Mouse (Mus musculus) embryonic stem cell, embryonic (primary cell): ENCODE measurements around the gene Slc35e4.

ENCODE experiments used
- CTCF ChIA-PET, 4 experiments: fragments of 300-600 bp in 2 of 4; fragments of 350-600 bp in 2 of 4; sonication (Branson Sonifier 250); formaldehyde crosslinking; loops; one replicate each; lab custom pipeline; 2022; ENCODE audit warnings: inconsistent platforms in 2 of 4; lab: Charles Lee
- POLR2A ChIA-PET, 4 experiments: fragments of 300-600 bp in 2 of 4; fragments of 350-600 bp in 2 of 4; sonication (Branson Sonifier 250); formaldehyde crosslinking; loops; one replicate each; lab custom pipeline; 2022; ENCODE audit warnings: antibody characterized with exemption in 4 of 4, inconsistent platforms in 1 of 4; lab: Charles Lee

Gene Slc35e4

DNA sequence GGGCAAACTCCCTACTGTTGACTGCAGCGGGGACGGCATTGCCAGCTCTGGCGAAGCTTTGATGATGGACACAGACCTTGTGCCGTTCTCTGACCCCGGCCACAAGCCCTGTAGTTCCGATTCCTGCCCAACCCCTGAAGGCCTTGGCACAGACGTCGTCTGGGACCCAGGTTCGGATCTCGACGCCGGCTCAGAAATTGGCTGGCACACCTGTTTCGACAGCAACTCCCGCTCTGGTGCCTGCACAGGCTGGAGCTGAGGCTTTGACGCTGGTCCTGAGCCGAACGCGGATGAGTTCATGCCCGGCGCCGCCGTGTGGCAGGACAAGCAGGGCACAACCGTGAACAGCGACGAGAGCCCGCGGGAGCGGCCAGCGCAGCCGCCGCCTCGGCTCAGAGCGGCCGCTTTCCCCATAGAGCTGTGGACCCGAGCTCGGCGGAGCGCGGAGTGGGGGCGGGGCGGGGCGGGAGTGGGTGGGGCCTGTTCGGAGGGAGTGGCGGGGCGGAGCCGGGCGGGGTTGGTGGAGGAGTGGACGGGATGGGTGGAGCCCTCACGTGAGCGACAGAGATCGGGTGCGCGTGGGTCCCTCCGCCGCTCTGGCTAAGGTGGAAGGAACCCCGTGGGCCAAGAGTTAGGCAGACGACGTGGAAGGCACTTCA lies 50.9 kb downstream of the Slc35e4 start, which contains the start of gene Osbp2:
Gene Osbp2 (minus strand): TSS at position 450 of the 659 bp plus-strand sequence.
- CTCF ChIA-PET: interaction anchor here (0.5 to 3.4 kb wide), 17 partner anchors 15 to 260 kb away, joined by 3 to 18 read pairs (median 5); partner anchors contain the start of genes 4921536K21Rik (in 1 of the 4), Dusp18 (in 1 of the 4), Sec14l2 (in 1 of the 4) and Slc35e4 (in 1 of the 4)

DNA sequence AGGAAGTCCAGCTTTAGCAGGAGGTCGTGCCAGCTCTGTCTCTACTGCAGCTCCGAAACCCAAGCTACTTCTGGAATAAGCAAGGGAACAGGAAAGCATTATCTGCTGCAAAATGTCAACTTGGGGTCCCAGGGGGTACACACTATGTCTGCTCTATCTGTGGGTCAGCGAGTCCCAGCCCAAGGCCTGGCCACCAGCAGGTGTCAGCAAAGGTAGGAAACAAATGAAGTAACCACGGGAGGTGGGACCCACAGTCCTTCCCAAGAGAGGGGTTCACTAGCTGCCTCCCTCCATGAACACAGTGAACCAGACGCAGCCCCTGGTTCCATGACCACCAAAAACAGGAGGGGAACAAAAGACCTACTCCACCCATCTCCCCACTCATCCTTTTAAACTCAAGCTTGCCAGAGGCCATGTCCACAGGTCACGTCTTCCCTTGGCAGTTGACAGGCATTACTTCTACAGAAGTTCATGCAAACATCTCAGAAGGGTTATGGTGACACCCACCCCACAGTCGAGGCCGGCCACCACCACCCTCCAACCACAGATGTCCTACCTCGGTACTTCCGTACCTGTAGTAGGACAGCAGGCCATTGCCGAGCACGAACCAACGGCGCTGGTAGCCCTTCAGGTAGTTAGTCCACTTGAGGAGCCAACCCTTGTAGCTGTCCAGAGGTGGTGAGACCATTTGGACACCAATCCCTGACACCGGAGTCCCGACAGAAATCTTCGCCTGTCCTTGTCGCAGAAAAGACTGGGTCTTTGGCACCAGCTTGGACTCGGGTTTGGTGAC lies 51.6 kb downstream of the Slc35e4 start:
- CTCF ChIA-PET: interaction anchor here (0.5 to 3.4 kb wide), 15 partner anchors 12 to 261 kb away, joined by 3 to 18 read pairs (median 5); partner anchors contain the start of genes Sec14l2 (in 1 of the 4) and Slc35e4 (in 1 of the 4)
- POLR2A ChIA-PET: interaction anchor here in 3 of 4 experiments (0.6 to 2.5 kb wide), 28 partner anchors 9 to 527 kb away, joined by 3 to 16 read pairs (median 4); partner anchors contain the start of genes Slc35e4 (in 2 of the 3), 4921536K21Rik (in 1 of the 3), Dusp18 (in 1 of the 3) and Pes1 (in 1 of the 3)

More for the DNA sequence above, 50.9 kb downstream of the Slc35e4 start, which contains the start of gene Osbp2:
- POLR2A ChIA-PET: interaction anchor here in 3 of 4 experiments (0.6 to 2.5 kb wide), 30 partner anchors 8 to 771 kb away, joined by 3 to 16 read pairs (median 4); partner anchors contain the start of genes Slc35e4 (in 2 of the 3), 4921536K21Rik (in 1 of the 3), Dusp18 (in 1 of the 3) and Morc2a (in 1 of the 3)

DNA sequence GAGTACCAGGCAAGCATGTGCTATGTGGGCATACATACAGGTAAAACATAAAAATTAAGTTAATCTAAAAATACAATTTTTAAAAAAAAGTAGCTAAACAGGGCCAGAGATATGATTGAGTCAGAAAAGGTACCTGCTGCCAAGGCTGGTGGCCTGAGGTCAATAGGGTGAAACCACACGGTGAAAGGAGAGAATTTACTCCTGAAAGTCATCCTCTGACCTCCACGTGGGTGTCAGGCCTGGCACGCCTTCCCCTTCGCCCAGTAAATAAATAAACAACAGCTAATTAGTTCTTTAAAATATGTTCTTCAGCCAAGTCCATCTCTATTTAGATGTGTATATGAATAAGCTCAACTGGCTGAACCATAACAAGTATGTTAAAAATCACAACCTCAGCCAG lies 54.1 kb downstream of the Slc35e4 start:
- CTCF ChIA-PET: interaction anchor here in 3 of 4 experiments (0.6 to 2.1 kb wide), 3 partner anchors 26 to 154 kb away, joined by 3 to 5 read pairs (median 5); no protein-coding TSS in a partner anchor
- POLR2A ChIA-PET: interaction anchor here in 3 of 4 experiments (0.5 to 0.9 kb wide), 3 partner anchors 41 to 343 kb away, joined by 3 read pairs; no protein-coding TSS in a partner anchor

DNA sequence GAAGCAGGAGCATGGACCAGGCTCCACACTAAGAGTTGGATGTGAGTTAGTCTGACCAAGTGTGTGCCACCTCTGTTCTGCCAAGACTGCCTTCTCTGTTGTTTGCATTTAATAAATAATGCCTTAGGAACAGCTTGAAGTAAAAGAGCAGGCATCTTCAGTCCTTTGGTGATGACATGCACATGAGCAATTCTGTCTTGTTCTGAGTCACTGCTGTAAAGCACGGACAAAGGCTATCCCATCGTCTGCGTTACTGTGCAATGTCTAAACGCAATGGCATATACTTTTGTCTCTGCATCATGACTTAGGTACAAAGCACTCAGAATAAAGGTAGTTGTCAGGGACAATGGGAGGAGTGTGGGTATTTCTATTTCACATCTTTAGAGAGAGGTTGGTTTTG lies 54.7 kb downstream of the Slc35e4 start:
- CTCF ChIA-PET: interaction anchor here in 3 of 4 experiments (0.6 to 2.1 kb wide), 4 partner anchors 20 to 95 kb away, joined by 3 to 5 read pairs (median 4); no protein-coding TSS in a partner anchor
- POLR2A ChIA-PET: interaction anchor here in 1 of 4 experiments (0.6 kb wide), 1 partner anchor 342 kb away, joined by 3 read pairs; no protein-coding TSS in a partner anchor

DNA sequence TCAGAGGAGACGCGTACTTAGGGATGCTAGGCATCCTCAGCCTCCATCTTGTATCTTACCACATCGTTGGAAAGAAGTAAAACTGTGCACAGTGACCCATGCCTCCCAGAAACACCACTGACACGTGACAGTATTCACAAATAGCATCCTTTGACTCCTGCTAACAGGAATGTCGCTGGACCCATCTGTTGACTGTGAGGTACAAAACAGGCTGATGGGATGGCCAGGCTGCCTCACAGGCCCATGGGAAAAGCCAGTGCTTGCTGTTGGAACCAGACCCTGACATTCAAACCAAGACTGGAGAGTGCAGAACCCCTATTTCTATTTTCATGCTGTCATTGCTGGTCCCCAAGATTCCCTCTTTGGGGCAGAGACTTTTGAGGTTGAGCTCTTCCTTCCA lies 56.6 kb downstream of the Slc35e4 start:
- ChIA-PET CTCF (no interaction called here), POLR2A (no interaction called here)
